Mouse (Mus musculus): ENCODE measurements around the gene Tent5c. TPM values are rescaled to one million over a fixed set of nuclear protein-coding genes. Genes with fewer than 3 reads are reported as not detected.
A peak's percentile ranks its signal among the peaks of the same experiment; 100 is the strongest.
"Not testable (repeated sequence)": the region's sequence is repeated elsewhere in the genome, so short reads cannot be mapped to it uniquely, and the experiment has no call there.

The Tent5c gene
- polyA plus RNA-seq, 1 experiment: 0.67 TPM

- no peak overlapping the region for H3K4me3 ChIP-seq (ENCODE audit: insufficient read depth, low read length)
- TF ChIP-seq POLR2A (IDR thresholded peaks at IDR 0.05; ENCODE audit: low read depth, low read length) (no peak), CTCF (IDR thresholded peaks at IDR 0.05; ENCODE audit: borderline replicate concordance, insufficient read depth, low read length) (no peak)
- no peaks in the 10 kb centered on the region for H3K4me1 ChIP-seq (ENCODE audit: control insufficient read depth, insufficient read depth, low read length)
- no peak overlapping the region for H3K27ac ChIP-seq (ENCODE audit: insufficient read depth, low read length)
Measured at GRCm38 (mm10) chr3:100429667-100430066, 59.5 kb downstream of the Tent5c start.

- no peak overlapping the region for H3K4me3 ChIP-seq (ENCODE audit: insufficient read depth, low read length)
- no peak overlapping the region for H3K27ac ChIP-seq (ENCODE audit: insufficient read depth, low read length)
- TF ChIP-seq POLR2A (IDR thresholded peaks at IDR 0.05; ENCODE audit: low read depth, low read length): no peak
- TF ChIP-seq CTCF (IDR thresholded peaks at IDR 0.05; ENCODE audit: borderline replicate concordance, insufficient read depth, low read length): no peak
- H3K4me1 ChIP-seq (ENCODE audit: control insufficient read depth, insufficient read depth, low read length): no peaks in the 10 kb centered on the region
Measured at GRCm38 (mm10) chr3:100427548-100427947, 61.6 kb downstream of the Tent5c start.

- H3K4me3 ChIP-seq (ENCODE audit: insufficient read depth, low read length): no peak overlapping the region
- H3K4me1 ChIP-seq (ENCODE audit: control insufficient read depth, insufficient read depth, low read length): no peaks in the 10 kb centered on the region
- no peak overlapping the region for H3K27ac ChIP-seq (ENCODE audit: insufficient read depth, low read length)
- TF ChIP-seq POLR2A (IDR thresholded peaks at IDR 0.05; ENCODE audit: low read depth, low read length) (no peak), CTCF (IDR thresholded peaks at IDR 0.05; ENCODE audit: borderline replicate concordance, insufficient read depth, low read length) (peak; percentile 3; the same call in 1 of the 2 replicates)
Measured at GRCm38 (mm10) chr3:100422392-100423167, 66.5 kb downstream of the Tent5c start.

- no peak overlapping the region for H3K4me3 ChIP-seq (ENCODE audit: insufficient read depth, low read length)
- no peak overlapping the region for H3K27ac ChIP-seq (ENCODE audit: insufficient read depth, low read length)
- H3K4me1 ChIP-seq (ENCODE audit: control insufficient read depth, insufficient read depth, low read length): no peaks in the 10 kb centered on the region
- TF ChIP-seq CTCF (IDR thresholded peaks at IDR 0.05; ENCODE audit: borderline replicate concordance, insufficient read depth, low read length): no peak
Measured at GRCm38 (mm10) chr3:100421354-100421753, 67.8 kb downstream of the Tent5c start.

- H3K4me1 ChIP-seq (ENCODE audit: control insufficient read depth, insufficient read depth, low read length): no peaks in the 10 kb centered on the region
- H3K27ac ChIP-seq (ENCODE audit: insufficient read depth, low read length): no peak overlapping the region
- TF ChIP-seq CTCF (IDR thresholded peaks at IDR 0.05; ENCODE audit: borderline replicate concordance, insufficient read depth, low read length) (no peak), POLR2A (IDR thresholded peaks at IDR 0.05; ENCODE audit: low read depth, low read length) (no peak)
- H3K4me3 ChIP-seq (ENCODE audit: insufficient read depth, low read length): no peak overlapping the region
Measured at GRCm38 (mm10) chr3:100420691-100421056, 68.5 kb downstream of the Tent5c start.

GRCm38 (mm10) chr3:100419962-100420690 lies 69.0 kb downstream of the Tent5c start:
- TF ChIP-seq CTCF (IDR thresholded peaks at IDR 0.05; ENCODE audit: borderline replicate concordance, insufficient read depth, low read length) (no peak), POLR2A (IDR thresholded peaks at IDR 0.05; ENCODE audit: low read depth, low read length) (no peak)
- Histone ChIP-seq H3K4me1 (ENCODE audit: control insufficient read depth, insufficient read depth, low read length) (no peaks in the 10 kb centered on the region), H3K27ac (ENCODE audit: insufficient read depth, low read length) (no peak overlapping the region), H3K4me3 (ENCODE audit: insufficient read depth, low read length) (no peak overlapping the region)

- Histone ChIP-seq H3K4me1 (ENCODE audit: control insufficient read depth, insufficient read depth, low read length) (no peaks in the 10 kb centered on the region), H3K27ac (ENCODE audit: insufficient read depth, low read length) (no peak overlapping the region), H3K4me3 (ENCODE audit: insufficient read depth, low read length) (no peak overlapping the region)
- TF ChIP-seq POLR2A (IDR thresholded peaks at IDR 0.05; ENCODE audit: low read depth, low read length) (no peak), CTCF (IDR thresholded peaks at IDR 0.05; ENCODE audit: borderline replicate concordance, insufficient read depth, low read length) (no peak)
Measured at GRCm38 (mm10) chr3:100418387-100418786, 70.7 kb downstream of the Tent5c start.

GRCm38 (mm10) chr3:100417772-100418311 lies 71.3 kb downstream of the Tent5c start:
- Histone ChIP-seq H3K4me1 (ENCODE audit: control insufficient read depth, insufficient read depth, low read length) (no peaks in the 10 kb centered on the region), H3K4me3 (ENCODE audit: insufficient read depth, low read length) (no peak overlapping the region), H3K27ac (ENCODE audit: insufficient read depth, low read length) (no peak overlapping the region)
- TF ChIP-seq CTCF (IDR thresholded peaks at IDR 0.05; ENCODE audit: borderline replicate concordance, insufficient read depth, low read length) (no peak), POLR2A (IDR thresholded peaks at IDR 0.05; ENCODE audit: low read depth, low read length) (no peak)

GRCm38 (mm10) chr3:100415671-100416070 lies 73.5 kb downstream of the Tent5c start:
- Histone ChIP-seq H3K4me3 (ENCODE audit: insufficient read depth, low read length) (no peak overlapping the region), H3K27ac (ENCODE audit: insufficient read depth, low read length) (no peak overlapping the region), H3K4me1 (ENCODE audit: control insufficient read depth, insufficient read depth, low read length) (no peaks in the 10 kb centered on the region)
- TF ChIP-seq CTCF (IDR thresholded peaks at IDR 0.05; ENCODE audit: borderline replicate concordance, insufficient read depth, low read length): no peak
- no peak for TF ChIP-seq POLR2A (IDR thresholded peaks at IDR 0.05; ENCODE audit: low read depth, low read length)

- not testable (repeated sequence) for H3K4me1 ChIP-seq (ENCODE audit: control insufficient read depth, insufficient read depth, low read length); H3K27ac ChIP-seq (ENCODE audit: insufficient read depth, low read length); H3K4me3 ChIP-seq (ENCODE audit: insufficient read depth, low read length)
Measured at GRCm38 (mm10) chr3:100413586-100413985, 75.5 kb downstream of the Tent5c start.

Measured in embryonic fibroblast, embryonic 13.5 days (primary cell).